16 mouse cellular contexts compared by ENCODE assay signal in genomic region chr15:98114852-98115778, GRCm38 (mm10). TPM values are rescaled to one million over a fixed set of nuclear protein-coding genes. Genes with fewer than 3 reads are reported as not detected.
DNase-seq lines count a peak whose midpoint lies in the region; ATAC-seq and TF ChIP-seq lines count a peak whose summit lies in the region.
"Had no signal": no experiment of that assay in that cellular context is flagged by ENCODE, and none has a peak within 500 bp of the region (broad histone marks: within the 10 kb centered on the region; RNA-seq: fewer than 3 reads in every experiment).

No protein-coding gene starts in this region.

- no peaks in the 10 kb centered on the region for H3K9me3 ChIP-seq in heart, embryonic 10.5 days
- H3K9me3 ChIP-seq in ES-E14 (ENCODE audit: control insufficient read depth, insufficient read depth, low read depth, low read length): no peaks in the 10 kb centered on the region
- H3K9me3 ChIP-seq in embryonic facial prominence, embryonic 15.5 days (replicated peaks): no peaks in the 10 kb centered on the region
- no peaks in the 10 kb centered on the region for H3K9me3 ChIP-seq in liver, embryonic 13.5 days (replicated peaks)
- H3K9me3 ChIP-seq: hindbrain, embryonic 13.5 days; midbrain, embryonic 10.5 days had no signal

- H3K9ac ChIP-seq in ES-E14 (ENCODE audit: insufficient read depth, low read depth, low read length, poor library complexity, severe bottlenecking): no peak overlapping the region
- H3K9ac ChIP-seq in embryonic facial prominence, embryonic 15.5 days: no peak overlapping the region
- peak overlapping the region; percentile 26; the same call in 1 of the 2 replicates for H3K9ac ChIP-seq in liver, embryonic 13.5 days
- H3K9ac ChIP-seq: hindbrain, embryonic 13.5 days had no signal

- H3K27ac ChIP-seq in heart, embryonic 10.5 days: peak overlapping the region; percentile 22; the same call in 1 of the 2 replicates
- peak overlapping the region; percentile 44 for H3K27ac ChIP-seq in ES-E14 (ENCODE audit: insufficient read depth, low read depth, low read length, poor library complexity, severe bottlenecking)
- no peak overlapping the region; the same call in 1 of the 2 replicates for H3K27ac ChIP-seq in embryonic facial prominence, embryonic 15.5 days (replicated peaks)
- peak overlapping the region; percentile 79 for H3K27ac ChIP-seq in liver, embryonic 13.5 days
- H3K27ac ChIP-seq: hindbrain, embryonic 13.5 days; layer of hippocampus, adult 2 months; midbrain, embryonic 10.5 days had no signal

- peaks cover 63% of the 10 kb centered on the region for H3K36me3 ChIP-seq in heart, embryonic 10.5 days
- 0 out of 2 replicates have a peak, but pooled peaks cover 2% of the 10 kb centered on the region for H3K36me3 ChIP-seq in ES-E14 (ENCODE audit: control insufficient read depth, insufficient read depth, low read length, poor library complexity, severe bottlenecking)
- peaks cover 42% of the 10 kb centered on the region for H3K36me3 ChIP-seq in embryonic facial prominence, embryonic 15.5 days
- H3K36me3 ChIP-seq in liver, embryonic 13.5 days: peaks cover 40% of the 10 kb centered on the region

- 81% methylated on average over 10 of the region's 10 CpGs for WGBS in heart, embryonic 10.5 days
- 81% methylated on average over 10 of the region's 10 CpGs for WGBS in embryonic facial prominence, embryonic 15.5 days
- WGBS in liver, embryonic 13.5 days (ENCODE audit: insufficient replicate concordance): 77% methylated on average over 10 of the region's 10 CpGs

- ATAC-seq in embryonic facial prominence, embryonic 15.5 days (ENCODE audit: insufficient number of reproducible peaks, low FRiP score, low TSS enrichment, low read depth): peak; percentile 48; the same call in 1 of the 2 replicates
- no peak for ATAC-seq in liver, embryonic 13.5 days (ENCODE audit: low read depth)

- peaks cover 24% of the 10 kb centered on the region for H3K4me1 ChIP-seq in heart, embryonic 10.5 days
- H3K4me1 ChIP-seq in ES-E14 (ENCODE audit: control insufficient read depth in 2 of 2, insufficient read depth in 2 of 2, low read length in 2 of 2, poor library complexity in 1 of 2): peaks cover 0 to 29% of the 10 kb centered on the region in 2 experiments; a peak in 2 of 4 replicates
- H3K4me1 ChIP-seq in embryonic facial prominence, embryonic 15.5 days: no peaks in the 10 kb centered on the region
- H3K4me1 ChIP-seq in liver, embryonic 13.5 days (replicated peaks): peaks cover 63% of the 10 kb centered on the region

- DNase-seq in heart, embryonic 10.5 days (ENCODE audit: low spot score): no peak
- DNase-seq in heart, postnatal 14 days: no peak
- DNase-seq in ES-E14 (ENCODE audit: low read depth, low spot score): no peak
- no peak for DNase-seq in liver, embryonic 13.5 days
- no peak for DNase-seq in urinary bladder, postnatal 36 days (ENCODE audit: low spot score in 2 of 2)
- DNase-seq in left cerebral cortex, postnatal 36 days (ENCODE audit: low spot score in 2 of 2): no peak
- DNase-seq: adrenal gland, postnatal 25 days; kidney, adult 9 months; lung, postnatal 10 days had no signal

- no peaks in the 10 kb centered on the region for H3K27me3 ChIP-seq in heart, embryonic 10.5 days (ENCODE audit: insufficient read depth, poor library complexity, severe bottlenecking)
- no peaks in the 10 kb centered on the region for H3K27me3 ChIP-seq in embryonic facial prominence, embryonic 15.5 days
- no peaks in the 10 kb centered on the region for H3K27me3 ChIP-seq in liver, embryonic 13.5 days
- H3K27me3 ChIP-seq: CH12.LX; hindbrain, embryonic 13.5 days had no signal

- in situ Hi-C loops in ES-E14 (cut with MboI; ENCODE audit: low sequenced_read_pairs in 2 of 2, unreplicated experiment in 2 of 2): no loop called here

- no peak overlapping the region for H3K4me3 ChIP-seq in heart, embryonic 10.5 days
- no peak overlapping the region for H3K4me3 ChIP-seq in ES-E14 (ENCODE audit: insufficient read depth in 1 of 2, low read depth in 1 of 2, low read length in 2 of 2, poor library complexity in 1 of 2, severe bottlenecking in 1 of 2)
- H3K4me3 ChIP-seq in embryonic facial prominence, embryonic 15.5 days (replicated peaks): no peak overlapping the region
- no peak overlapping the region for H3K4me3 ChIP-seq in liver, embryonic 13.5 days (replicated peaks)
- H3K4me3 ChIP-seq: hindbrain, embryonic 13.5 days; layer of hippocampus, adult 2 months; midbrain, embryonic 10.5 days had no signal

- no peak overlapping the region for H3K4me2 ChIP-seq in embryonic facial prominence, embryonic 15.5 days (replicated peaks)
- peak overlapping the region; percentile 56 for H3K4me2 ChIP-seq in liver, embryonic 13.5 days
- H3K4me2 ChIP-seq: hindbrain, embryonic 13.5 days had no signal

- intact Hi-C loops in heart, postnatal 14 days (cut with DNase I): no loop called here
- intact Hi-C loops in left cerebral cortex, postnatal 36 days (cut with DNase I): no loop called here

TF ChIP-seq in ES-E14, 5 proteins besides CTCF, POLR2A, EP300 and RAD21:
- TF ChIP-seq MAFK (IDR thresholded peaks at IDR 0.05; ENCODE audit: insufficient read depth, low read depth, low read length) (no peak), ZC3H11A (IDR thresholded peaks at IDR 0.05; ENCODE audit: borderline replicate concordance, low read depth, low read length) (no peak), HCFC1 (IDR thresholded peaks at IDR 0.05; ENCODE audit: borderline replicate concordance, insufficient read depth, low read length) (no peak), ZNF384 (IDR thresholded peaks at IDR 0.05; ENCODE audit: low read depth, low read length) (no peak), CHD2 (IDR thresholded peaks at IDR 0.05; ENCODE audit: low read depth, low read length) (no peak)

RNA-seq across cellular contexts. Expression of gene Senp1, which starts 21.6 kb away (rescaled TPM):
- polyA plus RNA-seq in heart, embryonic 10.5 days (2016; fragmentation: Nextera tagmentation; extraction: Ambion mirVana): 26.8 and 30.5 TPM in 2 replicates
- total RNA-seq in heart, postnatal 14 days (2021): 10 to 100 TPM; 12.9 to 13.7 TPM
- 20.5 and 27.2 TPM in 2 replicates for total RNA-seq in ES-E14 (2012; rRNA removed)
- polyA plus RNA-seq in embryonic facial prominence, embryonic 15.5 days (2015; fragmentation: Nextera tagmentation; extraction: Ambion mirVana): 27.8 and 28.1 TPM in 2 replicates
- 17.1 and 21.7 TPM in 2 replicates for polyA plus RNA-seq in liver, embryonic 13.5 days (2015; fragmentation: Nextera tagmentation; extraction: Ambion mirVana)
- total RNA-seq in left cerebral cortex, postnatal 36 days (2021): 10 to 100 TPM in 1 of 2 experiments, 1 to 10 TPM in 1; 9.8 to 14.5 TPM

RNA-seq across cellular contexts. Expression of gene Pfkm, which starts 22.7 kb away (rescaled TPM):
- polyA plus RNA-seq in heart, embryonic 10.5 days (2016; fragmentation: Nextera tagmentation; extraction: Ambion mirVana): 47.1 and 67.5 TPM in 2 replicates
- 100 to 1,000 TPM; 739 to 748 TPM for total RNA-seq in heart, postnatal 14 days (2021)
- total RNA-seq in ES-E14 (2012; rRNA removed): 18.3 and 18.5 TPM in 2 replicates
- 49.2 and 49.9 TPM in 2 replicates for polyA plus RNA-seq in embryonic facial prominence, embryonic 15.5 days (2015; fragmentation: Nextera tagmentation; extraction: Ambion mirVana)
- 26.7 and 28.1 TPM in 2 replicates for polyA plus RNA-seq in liver, embryonic 13.5 days (2015; fragmentation: Nextera tagmentation; extraction: Ambion mirVana)
- total RNA-seq in left cerebral cortex, postnatal 36 days (2021): 100 to 1,000 TPM; 381 to 455 TPM

RNA-seq across cellular contexts. Expression of gene Asb8, which starts 50.3 kb away (rescaled TPM):
- polyA plus RNA-seq in heart, embryonic 10.5 days (2016; fragmentation: Nextera tagmentation; extraction: Ambion mirVana): 54.9 and 77.1 TPM in 2 replicates
- 100 to 1,000 TPM in 1 of 2 experiments, 10 to 100 TPM in 1; 99.8 to 111 TPM for total RNA-seq in heart, postnatal 14 days (2021)
- 9.0 and 12.5 TPM in 2 replicates for total RNA-seq in ES-E14 (2012; rRNA removed)
- 47.8 and 48.5 TPM in 2 replicates for polyA plus RNA-seq in embryonic facial prominence, embryonic 15.5 days (2015; fragmentation: Nextera tagmentation; extraction: Ambion mirVana)
- polyA plus RNA-seq in liver, embryonic 13.5 days (2015; fragmentation: Nextera tagmentation; extraction: Ambion mirVana): 23.7 and 25.4 TPM in 2 replicates
- 10 to 100 TPM; 48.0 to 54.0 TPM for total RNA-seq in left cerebral cortex, postnatal 36 days (2021)

RNA-seq across cellular contexts. Expression of gene Ccdc184, which starts 51.8 kb away (rescaled TPM):
- polyA plus RNA-seq in heart, embryonic 10.5 days (2016; fragmentation: Nextera tagmentation; extraction: Ambion mirVana): 0.58 and 0.85 TPM in 2 replicates
- total RNA-seq in heart, postnatal 14 days (2021): 1 to 10 TPM; 1.0 to 1.3 TPM
- total RNA-seq in ES-E14 (2012; rRNA removed): 0.32 and 0.80 TPM in 2 replicates
- 2.1 and 2.9 TPM in 2 replicates for polyA plus RNA-seq in embryonic facial prominence, embryonic 15.5 days (2015; fragmentation: Nextera tagmentation; extraction: Ambion mirVana)
- polyA plus RNA-seq in liver, embryonic 13.5 days (2015; fragmentation: Nextera tagmentation; extraction: Ambion mirVana): 0.07 TPM in 1 of 2 replicates, not detected in the other
- total RNA-seq in left cerebral cortex, postnatal 36 days (2021): 10 to 100 TPM; 17.9 to 19.9 TPM
- total RNA-seq: common myeloid progenitor, adult 5-6 weeks had no signal
- polyA plus RNA-seq: erythroblast, embryonic 14.5 days had no signal

Comparison
In these comparisons a context has a peak if more than half of its experiments do, and no peak if none do; other contexts are left out.
1. RNA of gene Pfkm, which starts 22.7 kb away (total RNA-seq): 739 to 748 TPM in heart, postnatal 14 days and 381 to 455 TPM in left cerebral cortex, postnatal 36 days; 18.3 to 18.5 TPM in ES-E14; every median in the first group is over 10 times any median in the second.